Mouse (Mus musculus) adrenal gland, adult 18-20 months (tissue): Measurements from ENCODE around the gene Fscn3. TPM values are rescaled to one million over a fixed set of nuclear protein-coding genes. Genes with fewer than 3 reads are reported as not detected.

Experiments used
- DNase-seq, 2 experiments: peaks; one replicate each; pipeline ENCODE4 v3.0.0; 2021 to 2022; ENCODE audit warnings: low spot score in 2 of 2
- long read RNA-seq, 2 experiments: library from polyadenylated mRNA; stranded (forward); transcript quantifications; one replicate each; pipeline ENCODE4 v2.0.0; 2021
- total RNA-seq, 2 experiments: library from RNA; stranded (reverse); gene quantifications; 1 replicate in 1 of 2; 2 replicates in 1 of 2; pipeline ENCODE4 v1.2.3; 2021

Fscn3 gene
- not detected for total RNA-seq
- long read RNA-seq, experiment 1, result 0 reads
- long read RNA-seq, experiment 2, result 0 reads

DNA sequence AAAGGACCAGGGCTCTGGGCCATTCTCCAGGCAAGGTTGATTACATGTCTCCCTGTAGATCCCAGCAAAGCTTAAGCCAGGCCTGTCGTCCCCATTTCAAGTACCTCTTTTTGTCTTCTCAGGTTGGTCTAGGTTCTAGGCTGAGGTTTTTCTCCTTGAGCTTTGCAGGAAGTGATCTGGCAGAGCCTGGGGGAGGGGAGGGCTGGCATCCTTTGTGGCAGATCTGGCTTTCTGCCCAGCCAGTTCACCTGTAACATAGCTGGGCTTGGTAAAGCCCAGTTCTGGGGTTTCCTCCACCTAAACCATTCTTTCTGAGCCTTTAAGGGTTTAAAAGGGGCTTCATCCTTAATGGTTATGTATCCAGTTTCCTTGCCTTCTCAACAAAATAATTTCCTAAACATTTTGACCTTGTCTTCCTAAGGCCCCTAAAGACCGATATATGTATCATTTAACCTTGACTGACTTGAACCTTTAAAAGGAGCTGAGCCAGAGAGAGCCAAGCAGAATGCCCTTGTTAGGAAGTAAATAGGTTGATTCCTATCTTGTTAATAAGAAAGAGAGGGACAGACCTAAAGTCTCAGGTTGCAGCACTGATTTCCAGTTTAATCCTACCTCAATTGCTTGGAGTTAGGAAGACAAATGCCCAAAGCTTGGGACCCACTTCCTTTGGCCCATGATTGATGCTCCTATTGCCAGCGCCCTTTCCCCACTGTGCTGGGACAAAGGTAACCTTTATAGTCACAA, at the start of gene Fscn3:
Fscn3 (plus strand) TSS at position 694 of the 744 bp plus-strand sequence.
- no peak for DNase-seq

DNA sequence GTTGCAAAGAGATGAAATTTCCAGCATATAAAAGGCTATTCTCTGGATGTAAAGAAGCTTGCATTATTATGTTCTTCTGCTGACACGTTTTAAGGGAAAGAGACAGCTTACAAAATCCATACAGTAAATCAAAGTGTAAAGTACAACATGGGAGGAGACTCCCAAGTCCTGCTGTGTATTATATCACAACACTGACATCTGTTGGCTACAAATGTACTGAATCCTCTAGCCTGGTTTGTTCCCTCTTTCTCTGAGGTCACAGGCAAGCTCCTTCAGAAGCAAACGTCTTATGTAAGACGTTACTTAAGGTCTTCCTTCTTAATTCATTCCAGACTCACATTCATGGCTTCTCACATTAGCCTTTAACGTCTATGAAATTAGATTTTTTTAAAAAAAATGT, 45.6 kb upstream of the Fscn3 start:
- DNase-seq, result no peak

DNA sequence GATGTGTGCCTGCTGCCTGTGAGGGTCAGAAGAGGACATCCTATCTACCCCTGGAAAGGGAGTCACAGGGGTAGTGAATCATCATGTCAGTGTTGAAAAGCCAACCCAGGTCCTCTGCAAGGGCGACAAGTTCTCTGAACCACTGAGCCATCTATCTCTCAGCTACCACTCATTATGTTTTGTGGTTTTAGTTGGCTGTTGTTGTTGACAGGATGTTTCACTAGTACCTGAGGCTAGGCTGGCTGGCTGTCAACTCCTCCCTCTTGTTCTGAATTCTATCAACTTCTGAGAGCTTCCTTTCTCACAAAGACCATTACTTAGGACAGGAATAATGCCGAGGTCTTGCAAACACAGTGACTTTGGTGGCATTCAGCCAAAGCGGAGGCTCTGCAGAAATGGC, 42.4 kb upstream of the Fscn3 start:
- DNase-seq, result no peak

DNA sequence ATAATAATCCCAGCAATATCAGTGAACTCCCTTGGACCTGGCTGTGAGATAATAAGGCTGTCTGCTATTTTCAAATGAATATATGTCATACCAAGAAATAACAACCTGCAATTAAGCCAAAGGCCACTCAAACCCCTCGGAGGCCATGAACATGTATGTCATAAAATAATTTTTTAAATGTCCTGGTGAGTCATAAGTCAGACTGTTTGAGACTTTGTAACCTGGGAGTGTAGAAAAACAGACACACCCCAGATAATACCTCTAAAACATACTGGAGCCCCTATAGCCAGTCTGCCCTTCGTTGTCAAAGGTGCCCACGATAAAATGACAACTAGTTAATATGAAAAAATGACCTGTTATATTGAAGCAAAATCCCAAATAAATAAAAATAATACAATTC, 38.6 kb upstream of the Fscn3 start:
- DNase-seq, result no peak

DNA sequence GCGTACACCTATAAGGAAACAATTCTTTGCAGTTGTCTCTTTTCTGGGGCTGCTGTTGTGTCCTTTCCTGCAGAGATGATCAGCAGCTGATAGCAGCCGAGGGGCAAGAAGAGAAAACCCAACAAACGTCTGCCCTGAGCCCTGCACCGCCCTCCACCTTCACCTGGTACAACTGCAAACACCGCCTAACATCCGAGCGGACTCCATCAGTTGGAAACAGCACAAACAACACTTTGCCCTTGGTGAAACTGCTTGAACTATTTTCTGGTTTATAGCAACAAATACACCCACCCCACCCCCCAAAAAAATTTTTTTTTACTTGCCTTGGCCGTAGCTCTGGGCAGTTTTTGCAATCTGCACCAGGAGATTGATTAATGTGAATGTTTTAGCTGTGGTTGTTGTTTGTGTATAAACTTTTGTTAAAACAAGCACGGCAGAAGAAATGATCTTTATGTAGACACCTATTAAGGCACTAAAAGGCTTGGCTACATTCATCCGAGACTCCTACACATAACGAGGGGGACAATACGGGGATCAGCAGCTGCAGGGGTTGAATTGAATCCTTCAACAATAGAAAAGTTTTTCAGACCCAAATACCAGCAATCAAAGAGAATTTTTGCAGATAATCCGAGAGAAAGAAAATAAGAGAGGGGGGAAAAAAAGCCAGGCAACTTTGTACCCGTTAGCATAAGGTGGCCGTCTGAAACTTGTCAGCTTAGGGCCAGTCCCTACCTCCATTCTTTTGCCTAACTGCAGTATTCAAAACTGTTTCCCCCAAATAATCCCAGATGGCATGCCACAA, 31.3 kb upstream of the Fscn3 start:
- no peak for DNase-seq

DNA sequence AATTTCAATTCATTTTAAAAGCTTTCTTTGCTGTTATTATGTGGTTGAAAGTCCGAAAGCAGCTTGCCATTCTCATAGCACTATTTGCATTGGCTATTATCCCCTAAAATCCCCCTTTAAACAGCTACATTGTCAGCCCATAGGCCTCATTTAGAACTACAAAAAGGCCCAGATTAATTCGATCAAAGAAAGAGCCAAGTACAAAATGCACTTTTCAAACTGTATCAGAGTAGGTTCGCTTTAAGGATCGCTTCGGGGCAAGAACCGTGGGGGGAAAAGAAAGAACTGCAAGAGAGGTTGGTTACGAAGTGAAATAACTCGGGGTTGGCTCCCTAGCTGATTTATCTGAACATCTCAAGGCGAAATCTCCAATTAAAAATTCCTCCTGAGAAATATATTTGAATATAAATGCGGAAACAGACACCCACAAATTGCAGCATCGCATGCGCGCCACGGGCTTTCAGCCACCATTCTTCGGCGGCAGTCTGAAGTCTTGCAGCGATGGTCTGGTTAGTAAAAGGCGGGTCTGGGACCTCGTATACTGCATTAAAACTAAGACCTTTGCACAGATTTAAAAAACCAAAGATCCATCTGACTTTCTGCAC, 30.6 kb upstream of the Fscn3 start:
- DNase-seq, result no peak

DNA sequence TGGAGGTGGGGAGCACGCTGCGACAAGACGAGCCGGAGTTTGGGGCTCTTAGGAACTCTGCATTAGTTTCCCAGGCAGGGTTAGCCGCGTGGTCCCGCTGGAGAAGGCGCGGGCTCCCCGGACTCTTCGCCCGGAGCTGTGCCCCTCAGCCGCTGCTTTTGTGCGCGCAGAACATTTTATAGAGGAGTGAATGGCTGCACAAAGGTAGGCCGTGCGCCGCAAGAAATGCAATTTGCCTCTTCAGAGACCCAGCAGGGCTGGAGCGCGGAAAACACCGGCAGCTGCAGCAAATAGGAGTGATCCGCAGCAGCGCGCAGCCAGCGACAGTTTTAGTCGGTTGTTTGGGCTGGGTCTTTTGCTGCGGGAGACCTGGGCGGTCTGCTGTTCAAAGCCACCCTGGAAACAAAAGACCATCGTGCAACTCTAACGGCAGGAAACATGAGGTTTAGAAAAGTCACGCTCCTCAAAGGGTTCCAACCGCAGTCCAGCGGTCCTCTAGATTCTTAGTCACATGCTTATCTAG, 29.8 kb upstream of the Fscn3 start, which contains the start of gene Zfp800:
Zfp800 (minus strand) TSS at position 325 of the 523 bp plus-strand sequence.
- no peak for DNase-seq

DNA sequence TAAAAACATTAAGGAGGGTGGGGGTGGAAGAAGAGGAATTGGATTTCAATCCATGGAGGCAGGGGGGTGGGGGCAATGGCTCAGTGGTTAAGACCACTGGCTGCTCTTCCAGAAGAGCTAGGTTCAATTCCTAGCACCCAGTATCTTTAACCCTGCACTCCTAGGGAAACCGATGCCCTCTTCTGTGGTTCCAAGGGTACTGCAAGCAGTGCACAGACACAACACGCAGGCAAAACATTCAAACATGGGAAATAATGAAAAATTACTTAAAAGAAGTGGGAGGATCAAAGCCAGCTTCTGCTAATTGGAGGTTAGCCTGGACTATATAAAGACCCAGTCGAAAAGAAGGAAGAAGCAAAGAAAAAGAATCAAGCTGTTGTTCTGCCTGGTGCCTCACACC, 28.9 kb upstream of the Fscn3 start:
- no peak for DNase-seq

DNA sequence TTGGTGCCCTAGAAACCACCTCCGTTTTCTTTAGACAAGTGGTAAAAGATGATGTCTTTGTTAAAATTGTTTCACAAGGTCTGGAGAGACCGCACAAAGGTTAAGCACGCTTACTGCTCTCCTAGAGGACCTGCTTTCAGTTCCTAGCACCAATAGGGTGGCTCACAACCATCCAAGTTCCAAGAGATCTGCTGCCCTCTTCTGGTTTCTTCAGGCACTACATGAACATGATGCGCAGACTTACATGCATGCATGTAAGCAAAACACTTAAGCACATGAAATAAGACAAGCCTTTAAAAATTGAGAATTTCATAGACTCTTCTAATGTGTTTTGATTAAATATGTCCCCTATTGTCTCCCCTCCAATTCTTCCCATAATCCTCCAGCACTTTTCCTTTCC, 27.8 kb upstream of the Fscn3 start:
- no peak for DNase-seq

DNA sequence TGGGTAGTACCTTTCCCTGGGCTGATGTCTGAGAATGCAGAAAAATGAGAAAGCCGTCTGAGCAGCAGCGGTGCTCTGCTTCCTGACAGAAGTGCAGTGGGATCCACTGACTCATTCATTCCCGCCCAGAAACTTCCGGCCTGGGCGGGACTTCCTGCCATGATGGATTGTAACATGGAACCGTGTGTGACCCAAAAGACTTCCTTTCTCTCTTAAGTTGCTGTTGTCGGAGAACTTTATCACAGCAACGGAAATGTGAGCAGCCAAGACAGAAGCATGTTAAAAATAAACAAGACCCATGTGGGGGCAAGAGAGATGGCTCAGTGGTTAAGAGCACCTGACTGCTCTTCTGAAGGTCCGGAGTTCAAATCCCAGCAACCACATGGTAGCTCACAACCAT, 17.5 kb upstream of the Fscn3 start:
- DNase-seq, result no peak

DNA sequence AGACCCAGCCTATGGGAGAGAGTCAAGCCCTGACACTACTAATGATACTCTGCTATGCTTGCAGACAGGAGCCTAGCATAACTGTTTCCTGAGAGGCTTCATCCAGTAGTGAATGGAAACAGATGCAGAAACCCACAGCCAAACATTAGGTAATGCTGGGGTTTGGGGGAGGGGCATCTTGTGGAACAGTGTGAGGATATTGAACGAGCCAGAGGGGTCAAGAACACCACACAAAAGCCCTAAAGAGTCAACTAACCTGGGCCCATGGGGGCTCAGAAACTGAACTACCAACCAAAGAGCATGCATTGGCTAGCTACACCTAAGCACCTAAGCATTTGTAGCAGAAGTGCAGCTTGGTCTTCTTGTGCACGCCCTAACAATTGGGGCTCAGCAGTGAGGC, 16.4 kb upstream of the Fscn3 start:
- DNase-seq, result no peak

DNA sequence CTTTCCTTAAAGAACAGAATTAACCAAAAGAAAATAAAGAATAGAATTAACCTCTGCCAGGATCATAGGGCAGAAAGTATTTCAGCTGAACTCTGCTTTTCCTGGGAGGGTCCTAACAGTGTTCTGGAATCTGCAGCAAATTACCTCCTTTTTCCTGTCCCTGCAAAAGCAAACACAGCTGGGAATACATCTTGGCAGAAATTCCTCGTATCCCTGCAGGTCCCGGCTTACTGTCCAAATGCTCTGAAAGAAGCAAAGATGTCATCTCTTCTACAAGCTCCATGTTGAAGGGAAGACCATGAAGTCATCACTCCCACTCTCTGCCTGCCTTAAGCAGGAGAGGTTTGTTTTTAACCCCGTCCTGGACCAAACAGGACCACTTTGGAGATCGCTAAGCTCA, 10.6 kb upstream of the Fscn3 start:
- DNase-seq, result no peak

DNA sequence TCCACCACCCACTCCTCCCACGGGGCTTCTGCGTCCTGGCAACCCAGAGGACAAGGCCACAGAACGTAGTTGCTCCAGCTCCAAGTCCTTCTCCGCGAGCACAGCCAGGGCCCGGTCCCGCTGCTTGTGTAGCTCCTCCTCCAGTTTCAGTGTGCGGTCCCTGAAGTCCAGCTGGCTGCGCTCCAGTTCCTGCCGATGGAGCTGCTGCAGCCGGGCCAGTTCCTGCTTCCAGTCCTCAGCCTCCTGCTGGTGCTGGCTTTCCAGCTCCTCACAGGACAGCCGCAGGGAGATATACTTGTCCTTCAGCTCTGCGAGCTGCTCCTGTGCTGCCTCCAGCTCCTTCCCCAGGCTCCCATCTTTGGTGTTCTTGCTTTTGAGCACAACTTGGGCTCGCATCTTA, 9.1 kb upstream of the Fscn3 start:
- DNase-seq, result peak; percentile 48 to 76

DNA sequence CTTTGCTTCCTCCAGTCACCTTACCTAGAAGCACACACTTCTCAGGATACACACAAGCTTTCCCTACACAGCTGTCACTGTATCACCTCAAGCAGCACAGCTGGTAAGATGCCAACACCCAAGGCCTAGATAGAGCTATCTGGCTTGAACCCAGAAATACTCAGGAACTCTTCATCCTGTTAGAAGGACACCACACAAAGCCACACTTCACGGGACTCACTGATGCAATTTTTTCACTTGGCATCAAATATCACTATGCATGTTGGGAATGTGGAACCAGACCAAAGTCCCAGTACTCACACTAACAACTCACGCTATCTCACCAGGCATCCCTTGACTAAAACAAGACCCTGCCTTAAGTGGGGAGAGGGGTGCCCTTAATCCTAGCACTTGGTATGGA, 7.9 kb upstream of the Fscn3 start:
- no peak for DNase-seq

DNA sequence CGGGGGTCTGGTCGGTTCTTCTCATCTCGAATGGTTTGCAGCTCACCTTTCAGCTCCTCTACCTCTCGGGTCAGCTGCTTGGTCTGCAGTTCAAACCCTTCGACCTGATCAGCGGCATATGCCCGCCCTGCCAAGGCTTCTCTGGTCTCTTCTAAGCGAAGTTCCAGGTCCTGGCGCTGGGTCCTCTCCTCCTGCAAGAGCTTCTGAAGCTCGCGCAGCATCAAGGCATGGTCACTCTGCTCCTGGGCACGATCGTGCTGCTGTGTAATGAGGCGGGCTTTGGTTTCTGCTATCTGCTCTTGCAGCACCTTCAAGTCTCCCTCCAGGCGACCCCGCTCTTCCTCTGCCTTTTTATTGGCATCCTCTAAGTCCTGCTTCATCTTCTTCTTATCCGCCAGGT, 7.2 kb upstream of the Fscn3 start:
- DNase-seq, result no peak

DNA sequence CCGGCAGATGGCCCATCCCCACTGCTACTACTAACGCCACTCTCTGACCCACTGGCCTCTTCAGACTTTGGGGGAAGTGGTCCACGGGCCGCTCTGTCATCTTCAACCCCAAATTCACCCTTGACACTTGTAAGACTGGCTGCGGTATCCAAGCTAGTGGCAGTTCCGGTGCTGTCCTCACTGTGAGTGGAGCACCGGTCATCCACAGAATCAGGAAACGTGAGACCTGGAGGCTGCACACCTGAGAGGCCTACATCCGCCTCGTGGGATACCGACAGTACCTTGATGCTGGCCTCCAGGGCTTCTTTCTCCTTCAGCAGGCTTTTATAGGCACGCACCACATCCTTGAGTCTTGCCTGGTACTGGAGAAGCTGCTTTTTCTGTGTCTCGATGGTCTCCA, 6.7 kb upstream of the Fscn3 start:
- no peak for DNase-seq

DNA sequence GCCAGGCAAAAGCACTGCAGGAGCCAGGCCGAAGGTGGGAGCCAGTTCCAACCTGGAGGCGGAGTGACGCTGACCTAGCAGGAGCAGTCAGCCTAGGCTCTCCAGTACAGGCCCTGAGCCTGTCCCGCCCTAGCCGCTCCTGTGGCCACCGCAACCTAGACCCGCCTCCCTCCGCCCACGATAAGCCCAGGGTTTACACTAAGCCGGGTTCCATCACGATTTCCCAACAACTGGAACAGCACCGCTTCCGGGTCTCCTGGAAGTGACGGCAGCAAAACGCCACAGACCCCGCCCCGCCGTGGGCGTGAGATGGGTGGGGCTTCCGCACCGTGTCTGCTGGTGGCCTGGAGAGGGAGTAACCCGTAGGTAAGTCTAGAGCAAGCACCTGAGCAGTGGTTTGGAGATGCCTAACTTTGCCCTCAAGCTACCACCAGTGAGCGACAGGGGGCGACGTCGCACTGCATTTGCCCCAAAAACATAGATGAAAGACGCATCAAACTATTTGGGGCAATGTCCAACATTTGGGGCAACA, 6.1 kb upstream of the Fscn3 start:
- peak; percentile 97 for DNase-seq

DNA sequence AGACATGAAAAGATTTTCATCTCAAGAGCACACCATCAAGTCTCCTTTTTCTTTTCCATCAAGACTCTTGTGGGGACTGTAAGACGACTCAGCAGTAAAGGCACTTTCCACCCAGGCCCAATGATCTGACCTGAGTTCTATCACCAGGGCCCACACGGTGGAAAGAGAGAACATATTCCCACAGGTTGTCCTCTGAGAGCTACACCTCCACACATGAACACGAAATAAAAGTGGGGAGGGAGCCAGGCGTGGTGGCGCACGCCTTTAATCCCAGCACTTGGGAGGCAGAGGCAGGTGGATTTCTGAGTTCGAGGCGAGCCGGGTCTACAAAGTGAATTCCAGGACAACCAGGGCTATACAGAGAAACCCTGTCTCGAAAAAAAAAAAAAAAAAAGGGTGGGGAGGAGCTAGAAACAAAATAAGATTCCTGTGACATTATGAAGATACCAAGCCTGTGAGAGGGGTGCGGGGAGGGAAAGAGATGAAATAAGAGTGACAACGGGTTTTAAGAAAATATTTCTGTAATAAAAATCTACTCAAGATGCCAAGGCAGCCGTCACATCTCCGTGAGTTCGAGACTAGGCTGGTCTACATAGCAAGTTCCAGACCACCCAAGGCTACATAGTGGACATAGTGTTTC, 4.8 kb upstream of the Fscn3 start:
- DNase-seq, result no peak

DNA sequence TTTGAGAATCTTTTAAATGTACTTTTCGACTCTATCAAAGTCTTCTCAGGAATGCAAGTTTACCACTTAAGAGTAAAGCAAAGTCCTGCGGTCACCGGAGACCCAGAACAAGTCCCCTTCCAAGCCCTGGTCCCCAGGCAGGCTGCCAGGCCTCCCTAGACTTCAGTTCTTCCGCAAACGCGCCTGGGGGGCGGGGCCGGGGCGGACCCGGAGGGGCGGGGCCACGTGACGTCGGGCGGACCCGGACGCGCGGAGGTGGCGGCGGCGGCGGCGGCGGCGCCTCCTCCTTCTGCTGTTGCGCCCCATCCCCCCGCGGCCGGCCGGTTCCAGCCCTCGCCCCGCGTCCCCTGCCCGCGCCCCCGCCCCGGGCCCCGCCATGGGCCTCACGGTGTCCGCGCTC, 4.3 kb upstream of the Fscn3 start, which contains the start of gene Arf5:
Arf5 (plus strand) TSS at position 248 of the 400 bp plus-strand sequence.
- DNase-seq, result peak; percentile 97 to 98

DNA sequence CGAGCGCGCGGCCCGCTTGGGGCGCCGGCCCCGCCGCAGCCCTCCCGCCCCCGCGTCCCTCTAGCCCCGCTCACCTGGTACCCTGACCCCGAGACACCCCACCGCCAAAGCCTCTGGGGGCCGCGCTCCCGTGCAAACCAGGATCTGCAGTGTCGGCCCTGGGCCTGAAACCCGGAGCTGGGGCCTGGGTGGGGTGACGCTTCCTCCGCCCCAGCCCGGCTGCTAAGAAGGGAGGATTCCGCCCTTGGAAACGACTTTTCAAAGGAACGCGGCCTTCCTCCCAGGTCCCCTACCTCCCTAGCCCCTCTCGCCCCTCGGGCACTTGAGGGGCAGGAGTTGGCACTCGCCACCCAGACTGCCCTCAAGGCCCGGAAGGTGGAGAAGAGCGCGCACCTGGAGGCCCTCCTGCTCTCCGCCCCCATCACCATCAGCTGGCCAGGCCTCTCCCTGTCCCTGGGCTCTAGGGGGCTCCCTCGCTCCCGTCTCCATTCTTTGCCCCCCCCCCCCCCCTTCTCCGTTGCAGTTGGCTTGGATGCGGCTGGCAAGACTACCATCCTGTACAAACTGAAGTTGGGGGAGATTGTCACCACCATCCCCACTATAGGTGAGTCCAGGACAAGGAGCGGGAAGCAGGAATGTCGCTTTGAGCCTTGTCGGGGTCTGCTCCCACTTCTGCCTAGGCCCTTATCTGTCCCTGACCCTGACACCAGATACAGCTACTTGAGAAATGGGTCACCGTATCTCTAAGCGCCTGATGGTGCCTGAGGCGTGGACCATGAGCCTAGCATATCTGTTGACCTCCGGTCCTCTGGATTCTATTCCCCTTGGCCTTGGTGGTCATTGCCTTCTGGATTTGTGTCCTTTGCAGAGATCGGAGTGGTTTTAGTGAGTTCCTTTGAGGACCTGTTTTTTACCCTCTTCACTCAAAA, 3.6 kb upstream of the Fscn3 start:
- DNase-seq, result peak; percentile 56 to 61
